19 mouse cellular contexts compared by ENCODE assay signal in the genomic region with DNA sequence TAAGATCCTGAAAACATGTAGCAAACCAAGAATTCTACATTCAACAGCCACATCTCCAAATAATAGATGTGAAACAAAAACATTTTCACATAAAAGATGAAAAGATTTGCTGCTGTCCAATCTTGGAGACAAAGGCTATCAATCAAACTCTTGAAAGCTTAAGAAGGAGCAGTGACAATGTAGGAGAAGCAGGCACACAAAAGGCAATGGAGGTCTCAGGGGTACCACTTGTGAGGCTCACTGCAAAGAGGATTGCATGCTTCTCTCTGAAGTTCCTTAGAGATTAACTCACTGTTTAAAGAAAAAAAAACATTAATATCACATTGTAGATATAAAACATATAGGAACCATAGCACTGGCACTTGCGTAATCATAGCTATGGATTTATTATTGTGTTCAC.
"Had no signal": no experiment of that assay in that cellular context is flagged by ENCODE, and none has a peak within 500 bp of the region (broad histone marks: within the 10 kb centered on the region; RNA-seq: fewer than 3 reads in every experiment).

No protein-coding gene starts in this region.

- H3K27me3 ChIP-seq: liver, embryonic 15.5 days; lung, embryonic 15.5 days; megakaryocyte, embryonic 14.5 days; midbrain, embryonic 15.5 days; neural tube, embryonic 12.5 days had no signal

- H3K36me3 ChIP-seq: liver, embryonic 15.5 days; lung, embryonic 15.5 days; midbrain, embryonic 15.5 days; neural tube, embryonic 12.5 days had no signal

- H3K4me1 ChIP-seq: liver, embryonic 15.5 days; lung, embryonic 15.5 days; megakaryocyte, embryonic 14.5 days; midbrain, embryonic 15.5 days; neural tube, embryonic 12.5 days had no signal

- H3K9me3 ChIP-seq: liver, embryonic 15.5 days; lung, embryonic 15.5 days; megakaryocyte, embryonic 14.5 days; midbrain, embryonic 15.5 days; neural tube, embryonic 12.5 days had no signal

- H3K4me2 ChIP-seq: liver, embryonic 15.5 days; lung, embryonic 15.5 days; midbrain, embryonic 15.5 days; neural tube, embryonic 12.5 days had no signal

- H3K4me3 ChIP-seq: liver, embryonic 15.5 days; lung, embryonic 15.5 days; megakaryocyte, embryonic 14.5 days; midbrain, embryonic 15.5 days; neural tube, embryonic 12.5 days had no signal

- DNase-seq: liver, postnatal 0 days; lung, adult 2 months; lung, postnatal 14 days; lung, postnatal 36 days; retina, postnatal 1 day; right cerebral cortex, adult 18-20 months; right cerebral cortex, postnatal 25 days; right cerebral cortex, postnatal 4 days; spleen, adult 18-20 months; thymus, adult 18-20 months; thymus, postnatal 14 days; thymus, postnatal 36 days had no signal

- H3K27ac ChIP-seq: liver, embryonic 15.5 days; lung, embryonic 15.5 days; macrophage; midbrain, embryonic 15.5 days; neural tube, embryonic 12.5 days had no signal

- H3K9ac ChIP-seq: liver, embryonic 15.5 days; liver, postnatal 0 days; lung, embryonic 15.5 days; midbrain, embryonic 15.5 days; neural tube, embryonic 12.5 days had no signal

- ATAC-seq: liver, postnatal 0 days; lung, postnatal 0 days; midbrain, embryonic 15.5 days had no signal
